Mouse (Mus musculus): ENCODE data around the gene Cep135.

DNA sequence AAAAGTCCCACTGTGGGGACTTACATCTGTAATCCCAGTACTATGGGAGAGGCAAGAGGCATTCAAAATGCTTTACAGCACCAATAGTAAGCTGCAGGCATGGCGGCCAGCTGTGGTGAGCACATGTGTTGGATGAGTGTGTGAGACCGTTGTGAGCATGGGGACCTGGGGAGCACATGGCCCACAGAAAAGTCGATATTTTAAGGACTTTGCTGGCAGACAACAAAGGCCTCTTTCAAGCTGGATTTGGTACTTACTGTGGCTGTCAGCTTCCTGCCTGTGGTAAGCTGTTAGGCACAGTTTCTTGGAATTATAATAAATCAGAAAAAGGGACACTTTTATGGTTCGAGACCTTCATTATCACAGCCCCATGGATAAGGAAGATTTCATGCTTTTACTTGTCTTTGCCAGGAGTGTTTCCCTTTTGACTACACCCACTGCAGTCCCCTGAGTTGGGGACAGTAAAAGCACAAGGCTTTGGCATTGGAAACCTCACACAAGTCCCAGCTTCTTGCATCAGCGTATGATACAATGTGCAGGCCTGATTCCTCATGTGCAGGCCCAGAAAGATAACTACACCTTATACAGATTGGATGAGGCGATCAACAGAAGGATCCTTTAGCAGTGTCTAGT, 24.5 kb downstream of the Cep135 start:
- TF ChIP-seq POU5F1 (IDR thresholded peaks at IDR 0.05; ENCODE audit: borderline replicate concordance, low read length): no peak
- TF ChIP-seq CTCF (conservative IDR thresholded peaks at IDR 0.05; ENCODE audit: low read length): no peak

Data from E14TG2a.4 (cell line).